Mouse (Mus musculus): ENCODE measurements around the gene Vapb. TPM values are rescaled to one million over a fixed set of nuclear protein-coding genes. Genes with fewer than 3 reads are reported as not detected.
A peak's percentile ranks its signal among the peaks of the same experiment; 100 is the strongest.

Vapb gene
- polyA plus RNA-seq, 1 experiment, result 21.3 TPM

- no peak overlapping the region for H3K27ac ChIP-seq (ENCODE audit: insufficient read depth, low read depth, low read length)
- no peak for DNase-seq
- H3K36me3 ChIP-seq (ENCODE audit: control insufficient read depth, insufficient read depth, low read length), result no peaks in the 10 kb centered on the region
- H3K4me1 ChIP-seq (ENCODE audit: control insufficient read depth, insufficient read depth, low read length), result no peaks in the 10 kb centered on the region
- TF ChIP-seq CTCF (conservative IDR thresholded peaks at IDR 0.05; ENCODE audit: insufficient read depth, insufficient read length, low read depth, low read length) (no peak), POLR2A (IDR thresholded peaks at IDR 0.05; ENCODE audit: low read depth, low read length) (no peak)
- 77% methylated on average over 11 of the region's 11 CpGs for WGBS
- no peak overlapping the region for H3K4me3 ChIP-seq (ENCODE audit: insufficient read depth, low read depth, low read length)
- H3K27me3 ChIP-seq (replicated peaks; ENCODE audit: control insufficient read depth, insufficient read depth, low read length), result no peaks in the 10 kb centered on the region
Observed at GRCm38 (mm10) chr2:173722251-173722857, 15.0 kb upstream of the Vapb start.

GRCm38 (mm10) chr2:173724382-173724781 lies 12.9 kb upstream of the Vapb start:
- DNase-seq, result no peak
- TF ChIP-seq POLR2A (IDR thresholded peaks at IDR 0.05; ENCODE audit: low read depth, low read length) (no peak), CTCF (conservative IDR thresholded peaks at IDR 0.05; ENCODE audit: insufficient read depth, insufficient read length, low read depth, low read length) (no peak)

GRCm38 (mm10) chr2:173724940-173725807 lies 12.1 kb upstream of the Vapb start:
- TF ChIP-seq POLR2A (IDR thresholded peaks at IDR 0.05; ENCODE audit: low read depth, low read length) (no peak), CTCF (conservative IDR thresholded peaks at IDR 0.05; ENCODE audit: insufficient read depth, insufficient read length, low read depth, low read length) (no peak)
- Histone ChIP-seq H3K4me1 (ENCODE audit: control insufficient read depth, insufficient read depth, low read length) (no peaks in the 10 kb centered on the region), H3K27ac (ENCODE audit: insufficient read depth, low read depth, low read length) (no peak overlapping the region), H3K27me3 (replicated peaks; ENCODE audit: control insufficient read depth, insufficient read depth, low read length) (no peaks in the 10 kb centered on the region), H3K4me3 (ENCODE audit: insufficient read depth, low read depth, low read length) (no peak overlapping the region), H3K36me3 (ENCODE audit: control insufficient read depth, insufficient read depth, low read length) (no peaks in the 10 kb centered on the region)
- WGBS, result 48% methylated on average over 14 of the region's 15 CpGs
- peak; percentile 25 for DNase-seq

More at GRCm38 (mm10) chr2:173724382-173724781, 12.9 kb upstream of the Vapb start:
- no peaks in the 10 kb centered on the region for H3K36me3 ChIP-seq (ENCODE audit: control insufficient read depth, insufficient read depth, low read length)
- H3K4me1 ChIP-seq (ENCODE audit: control insufficient read depth, insufficient read depth, low read length), result no peaks in the 10 kb centered on the region
- no peak overlapping the region for H3K27ac ChIP-seq (ENCODE audit: insufficient read depth, low read depth, low read length)
- WGBS, result 40% methylated on average over 14 of the region's 14 CpGs
- no peak overlapping the region for H3K4me3 ChIP-seq (ENCODE audit: insufficient read depth, low read depth, low read length)
- H3K27me3 ChIP-seq (replicated peaks; ENCODE audit: control insufficient read depth, insufficient read depth, low read length), result no peaks in the 10 kb centered on the region

GRCm38 (mm10) chr2:173725819-173726218 lies 11.5 kb upstream of the Vapb start:
- Histone ChIP-seq H3K36me3 (ENCODE audit: control insufficient read depth, insufficient read depth, low read length) (no peaks in the 10 kb centered on the region), H3K27ac (ENCODE audit: insufficient read depth, low read depth, low read length) (no peak overlapping the region), H3K4me1 (ENCODE audit: control insufficient read depth, insufficient read depth, low read length) (no peaks in the 10 kb centered on the region), H3K27me3 (replicated peaks; ENCODE audit: control insufficient read depth, insufficient read depth, low read length) (no peaks in the 10 kb centered on the region), H3K4me3 (ENCODE audit: insufficient read depth, low read depth, low read length) (no peak overlapping the region)
- WGBS, result 91% methylated on average over 4 of the region's 4 CpGs
- TF ChIP-seq CTCF (conservative IDR thresholded peaks at IDR 0.05; ENCODE audit: insufficient read depth, insufficient read length, low read depth, low read length) (no peak), POLR2A (IDR thresholded peaks at IDR 0.05; ENCODE audit: low read depth, low read length) (no peak)
- DNase-seq, result no peak

- TF ChIP-seq POLR2A (IDR thresholded peaks at IDR 0.05; ENCODE audit: low read depth, low read length), result no peak
- Histone ChIP-seq H3K4me3 (ENCODE audit: insufficient read depth, low read depth, low read length) (no peak overlapping the region), H3K27me3 (replicated peaks; ENCODE audit: control insufficient read depth, insufficient read depth, low read length) (no peaks in the 10 kb centered on the region), H3K4me1 (ENCODE audit: control insufficient read depth, insufficient read depth, low read length) (no peaks in the 10 kb centered on the region), H3K36me3 (ENCODE audit: control insufficient read depth, insufficient read depth, low read length) (no peaks in the 10 kb centered on the region), H3K27ac (ENCODE audit: insufficient read depth, low read depth, low read length) (no peak overlapping the region)
- WGBS, result 41% methylated on average over 9 of the region's 9 CpGs
- DNase-seq, result no peak
Observed at GRCm38 (mm10) chr2:173730444-173730966, 6.8 kb upstream of the Vapb start.

GRCm38 (mm10) chr2:173734426-173734825 lies 2.9 kb upstream of the Vapb start:
- TF ChIP-seq CTCF (conservative IDR thresholded peaks at IDR 0.05; ENCODE audit: insufficient read depth, insufficient read length, low read depth, low read length), result no peak
- TF ChIP-seq POLR2A (IDR thresholded peaks at IDR 0.05; ENCODE audit: low read depth, low read length), result no peak
- 40% methylated on average over 2 of the region's 2 CpGs for WGBS
- Histone ChIP-seq H3K27me3 (replicated peaks; ENCODE audit: control insufficient read depth, insufficient read depth, low read length) (no peaks in the 10 kb centered on the region), H3K4me1 (ENCODE audit: control insufficient read depth, insufficient read depth, low read length) (peaks cover 7% of the 10 kb centered on the region; the same call in 1 of the 2 replicates), H3K27ac (ENCODE audit: insufficient read depth, low read depth, low read length) (no peak overlapping the region), H3K4me3 (ENCODE audit: insufficient read depth, low read depth, low read length) (no peak overlapping the region), H3K36me3 (ENCODE audit: control insufficient read depth, insufficient read depth, low read length) (no peaks in the 10 kb centered on the region)
- peak; percentile 11 for DNase-seq

GRCm38 (mm10) chr2:173738232-173738631 lies 921 bp downstream of the Vapb start:
- Histone ChIP-seq H3K4me1 (ENCODE audit: control insufficient read depth, insufficient read depth, low read length) (peaks cover 16% of the 10 kb centered on the region; the same call in 1 of the 2 replicates), H3K4me3 (ENCODE audit: insufficient read depth, low read depth, low read length) (peak overlapping the region; percentile 70), H3K27ac (ENCODE audit: insufficient read depth, low read depth, low read length) (no peak overlapping the region), H3K36me3 (ENCODE audit: control insufficient read depth, insufficient read depth, low read length) (no peaks in the 10 kb centered on the region), H3K27me3 (replicated peaks; ENCODE audit: control insufficient read depth, insufficient read depth, low read length) (no peaks in the 10 kb centered on the region)
- WGBS, result 77% methylated on average over 9 of the region's 9 CpGs
- TF ChIP-seq POLR2A (IDR thresholded peaks at IDR 0.05; ENCODE audit: low read depth, low read length) (no peak), CTCF (conservative IDR thresholded peaks at IDR 0.05; ENCODE audit: insufficient read depth, insufficient read length, low read depth, low read length) (no peak)
- DNase-seq, result no peak
